Mouse (Mus musculus) brain, embryonic 14.5 days (tissue): ENCODE results near the gene Gm49630. TPM values are rescaled to one million over a fixed set of nuclear protein-coding genes. Genes with fewer than 3 reads are reported as not detected.
"Not testable (repeated sequence)": the region's sequence is repeated elsewhere in the genome, so short reads cannot be mapped to it uniquely, and the experiment has no call there.

ENCODE experiments used
- DNase-seq: peaks from one replicate; pipeline ENCODE4 v3.0.0-alpha.2; 2011; ENCODE audit warnings: low read depth
- CTCF ChIP-seq: fragments of 200-500 bp; IDR thresholded peaks from 2 replicates; pipeline ENCODE4 v1.5.1; 2012; ENCODE audit warnings: inconsistent platforms, mild to moderate bottlenecking, moderate library complexity, borderline replicate concordance; ENCODE audit not compliant: insufficient read depth, insufficient read length; ENCODE audit errors: extremely low read depth
- polyA plus RNA-seq: library from polyadenylated mRNA; depleted of rRNA; stranded (reverse); fragments of >200 nt; gene quantifications from 2 replicates; pipeline ENCODE4 v1.2.3, GENCODE M21; 2012; rRNA removed

The Gm49630 gene
- polyA plus RNA-seq = not detected in 2 replicates

DNA sequence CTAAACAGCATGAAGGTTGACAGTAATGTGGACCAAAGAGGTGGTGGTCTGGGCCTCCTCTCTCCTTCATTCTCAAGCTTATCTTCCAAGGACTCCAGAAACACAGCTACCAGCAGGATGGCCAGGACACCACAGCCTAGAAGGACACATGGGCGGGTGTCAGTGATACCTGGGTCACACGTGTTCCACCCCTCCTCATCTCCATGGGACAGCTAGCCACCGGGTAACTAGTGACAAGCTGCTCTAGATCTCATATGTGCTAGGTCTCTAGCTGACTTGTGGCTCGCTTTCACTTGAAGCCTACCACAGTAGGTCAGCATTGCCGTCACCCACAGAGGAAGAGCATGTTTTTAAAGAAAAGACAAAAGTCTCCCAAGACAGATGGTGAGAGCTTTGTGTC is at the start of gene Gm49630:
Gene Gm49630 (minus strand): TSS at position 101 of the 400 bp plus-strand sequence.
- not testable (repeated sequence) for DNase-seq

DNA sequence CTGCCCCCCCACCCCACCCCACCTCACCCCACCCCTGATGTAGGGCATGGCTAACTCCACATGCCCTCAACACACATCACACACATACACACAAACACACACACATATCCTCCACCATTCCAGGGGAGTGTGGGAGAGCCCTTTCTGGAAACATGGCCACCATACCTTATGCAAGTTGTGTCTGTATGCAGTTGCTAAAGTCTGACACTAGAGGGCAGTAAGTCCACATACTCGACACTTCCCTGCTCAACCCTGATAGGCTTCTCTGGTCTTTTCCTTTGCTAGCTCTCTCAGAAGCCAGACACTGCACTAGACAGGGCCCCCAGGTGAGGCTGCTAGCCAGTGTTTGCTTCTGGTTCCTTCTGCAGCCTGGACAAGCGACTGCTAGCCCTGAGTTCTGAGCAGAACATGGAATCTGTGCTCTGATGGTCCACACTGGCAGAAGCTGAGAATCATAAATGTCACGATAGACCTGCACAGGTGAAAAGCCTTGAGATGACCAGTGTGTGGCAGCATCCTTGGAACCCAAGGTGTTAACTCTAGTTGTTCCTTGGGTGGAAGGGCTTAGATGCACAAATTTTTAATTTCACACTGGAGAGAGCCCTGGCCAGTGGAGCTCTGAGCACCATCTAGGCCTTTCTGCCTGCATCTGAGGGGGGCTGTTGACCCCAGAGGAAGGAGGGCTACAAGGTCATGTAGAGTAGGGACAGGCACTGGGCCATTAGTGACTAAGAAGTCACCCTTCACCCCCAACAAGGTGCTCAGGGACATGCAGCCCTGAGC is 48.6 kb upstream of the Gm49630 start:
- TF ChIP-seq CTCF = peak; percentile 45; the same call in 1 of the 2 replicates
- peak; percentile 22 for DNase-seq

DNA sequence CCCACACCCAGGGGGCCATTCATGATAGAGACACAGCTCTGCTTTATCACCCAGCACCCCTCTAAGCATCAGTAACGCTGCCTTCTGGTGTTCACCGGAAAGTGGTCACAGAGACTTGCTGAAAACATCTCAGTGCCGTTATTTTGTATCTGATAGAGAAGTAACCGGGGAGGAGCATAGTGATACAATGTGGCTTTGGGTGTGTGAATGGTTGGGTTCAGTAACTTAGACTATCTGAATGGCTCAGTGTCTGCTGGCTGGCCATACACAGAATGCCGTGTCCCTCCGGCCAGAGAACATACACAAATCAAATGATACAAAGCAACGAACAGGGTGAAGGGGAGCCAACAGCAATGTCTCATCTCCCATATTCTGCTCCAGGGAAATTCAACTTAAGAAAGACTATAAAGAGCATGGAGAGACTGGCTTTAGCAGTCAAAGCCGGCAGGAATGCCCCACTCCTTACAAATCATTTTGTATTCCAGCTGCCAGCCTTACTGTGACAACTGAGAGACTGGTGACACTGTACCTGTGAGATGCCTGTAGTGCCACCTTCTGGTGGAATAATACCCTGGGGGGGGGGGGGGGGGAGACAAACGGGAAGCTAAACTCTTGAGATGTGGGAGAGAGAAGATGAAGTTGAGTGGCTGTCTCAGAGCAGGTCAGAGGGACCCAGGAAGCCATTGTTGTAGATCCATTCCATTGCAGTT is 43.0 kb upstream of the Gm49630 start:
- not testable (repeated sequence) for DNase-seq

DNA sequence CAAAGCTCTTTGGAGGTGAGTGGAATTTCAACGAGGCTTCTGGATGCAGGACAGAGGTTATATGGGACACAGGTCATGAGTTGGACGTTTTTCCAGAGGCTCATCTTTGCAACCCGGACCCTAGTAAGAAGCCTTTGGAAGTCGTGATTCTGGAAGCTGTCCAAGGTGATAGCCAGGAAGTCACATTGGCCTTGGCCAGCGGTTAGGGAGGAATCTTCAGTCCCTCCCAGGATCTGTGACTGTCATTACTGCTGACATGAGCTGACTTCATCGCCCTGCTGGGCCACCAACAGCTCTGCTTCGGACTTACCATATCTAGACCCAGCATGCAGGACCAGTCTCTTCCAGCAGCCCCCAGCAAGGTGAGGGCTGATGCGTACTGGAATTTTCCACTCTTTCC is 41.6 kb upstream of the Gm49630 start:
- DNase-seq = not testable (repeated sequence)

DNA sequence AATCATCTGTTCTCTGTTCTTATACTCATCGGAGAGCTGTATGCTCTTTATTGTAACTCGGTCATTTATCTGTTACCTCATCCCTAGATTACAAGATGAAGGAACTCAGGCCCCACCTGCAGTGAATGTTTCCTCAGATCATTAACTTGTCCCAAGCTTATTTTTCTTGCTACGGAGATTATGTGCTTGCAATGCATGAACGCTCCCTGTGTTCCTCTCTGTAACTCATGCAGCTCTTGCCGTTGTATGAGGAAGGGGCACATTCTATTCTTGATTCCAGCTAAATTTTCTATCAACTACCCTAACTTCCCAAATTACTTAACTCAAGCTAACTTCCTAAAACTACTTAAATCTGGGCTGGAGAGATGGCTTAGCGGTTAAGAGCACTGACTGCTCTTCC is 28.0 kb upstream of the Gm49630 start:
- not testable (repeated sequence) for DNase-seq

DNA sequence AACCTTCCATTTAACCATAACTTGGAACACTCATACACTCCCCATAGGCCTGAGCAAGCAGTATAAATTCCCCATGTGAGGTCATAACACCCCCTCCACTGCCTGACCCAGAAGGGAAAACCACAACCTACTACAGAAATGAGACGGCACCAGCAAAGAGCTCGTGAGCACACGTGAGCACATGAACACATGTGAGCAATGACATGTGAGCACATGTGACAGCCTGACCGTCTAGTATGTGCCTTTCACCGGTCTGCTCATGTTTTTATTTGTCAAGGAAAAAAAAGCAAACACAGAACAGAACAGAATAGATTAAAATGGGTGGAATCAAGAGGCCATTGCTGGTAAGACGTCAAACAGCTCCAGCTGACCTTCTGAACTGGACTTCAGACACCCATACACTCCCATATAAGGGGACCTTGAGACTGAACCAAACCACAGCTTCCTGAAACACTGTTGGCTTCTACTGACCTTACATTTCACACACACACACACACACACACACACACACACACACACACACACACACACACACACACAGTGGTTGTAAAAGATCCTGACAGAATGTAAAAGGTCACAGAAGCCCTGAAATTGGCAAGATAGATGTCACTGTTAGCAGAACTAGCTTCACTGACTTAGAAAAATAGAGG is 26.5 kb upstream of the Gm49630 start:
- DNase-seq = not testable (repeated sequence)

DNA sequence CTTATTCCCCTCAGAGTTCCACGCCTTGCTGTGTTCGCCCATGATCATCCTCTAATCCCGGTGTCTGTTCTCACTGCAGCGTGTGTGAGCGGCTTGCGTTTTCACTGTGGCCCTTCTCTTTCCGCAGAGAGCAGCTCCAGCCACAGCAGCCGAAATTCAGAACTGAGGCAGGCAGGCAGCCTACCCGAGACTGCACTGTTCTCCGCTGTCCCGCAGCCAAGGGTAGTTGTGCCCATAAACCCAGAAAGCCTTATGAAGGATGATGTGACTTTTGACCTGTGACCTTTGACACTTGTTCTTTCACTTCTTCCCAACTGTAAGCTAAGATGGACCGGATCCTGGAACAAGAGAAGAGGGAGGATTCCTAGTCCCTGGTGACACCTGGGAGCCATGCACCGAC is 25.3 kb upstream of the Gm49630 start:
- not testable (repeated sequence) for DNase-seq

DNA sequence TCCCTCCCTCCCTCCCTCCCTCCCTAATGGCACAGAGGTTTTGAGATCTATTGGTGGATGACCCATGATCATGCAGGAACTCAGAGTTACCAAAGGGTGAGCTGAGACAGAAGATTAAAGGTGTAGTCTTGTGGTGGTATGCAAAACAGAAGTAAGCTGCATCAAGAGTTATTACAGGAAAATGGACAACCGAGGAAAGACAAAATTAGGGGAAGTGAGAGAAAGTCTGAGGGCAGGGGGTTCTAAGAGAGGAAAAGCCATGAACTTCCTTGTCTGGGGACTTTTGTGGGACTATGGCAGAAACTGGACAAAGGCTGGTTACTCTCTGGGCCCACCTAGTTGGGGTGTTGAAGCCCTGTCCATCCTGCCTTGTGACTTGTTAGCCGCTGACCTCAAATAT is 24.5 kb upstream of the Gm49630 start:
- not testable (repeated sequence) for DNase-seq

DNA sequence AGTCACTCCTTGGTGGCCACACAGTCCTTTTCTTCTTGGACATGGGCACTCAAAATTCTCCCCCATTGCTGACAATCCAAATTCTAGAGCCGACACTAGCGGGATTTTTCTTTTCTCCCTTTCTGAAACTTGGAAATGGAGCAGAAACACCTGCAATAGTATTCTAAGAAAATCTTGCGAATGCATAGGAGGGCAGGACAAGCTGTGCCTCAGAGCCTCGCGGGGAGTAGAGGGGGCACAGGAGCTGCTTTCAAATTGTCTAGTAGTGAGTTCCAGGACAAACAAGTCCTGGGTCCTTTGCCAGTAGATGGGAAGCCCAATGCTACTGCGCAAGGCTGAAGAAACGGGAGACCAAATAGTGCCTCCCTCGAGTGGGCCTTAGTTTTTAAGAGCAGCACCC is 23.9 kb upstream of the Gm49630 start:
- DNase-seq = not testable (repeated sequence)

DNA sequence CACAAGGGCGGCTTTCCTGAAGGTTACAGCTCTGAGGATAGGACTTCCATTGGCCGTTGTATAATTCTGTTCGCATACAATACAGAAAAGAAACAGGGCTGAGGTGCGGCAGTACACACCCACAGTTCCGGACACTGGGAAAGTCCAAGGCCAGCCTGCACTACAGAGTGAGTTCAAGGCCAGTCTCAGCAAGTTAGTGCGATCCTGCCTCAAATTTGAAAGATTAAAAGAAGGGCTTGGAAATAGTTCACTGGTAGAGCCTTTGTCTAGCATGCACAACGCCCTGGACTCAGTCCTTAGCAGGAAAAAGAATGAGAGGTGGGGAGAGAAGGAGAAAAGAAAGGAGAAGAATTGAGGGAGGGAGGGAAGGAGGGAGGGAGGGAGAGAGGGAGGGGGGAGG is 23.3 kb upstream of the Gm49630 start:
- not testable (repeated sequence) for DNase-seq

DNA sequence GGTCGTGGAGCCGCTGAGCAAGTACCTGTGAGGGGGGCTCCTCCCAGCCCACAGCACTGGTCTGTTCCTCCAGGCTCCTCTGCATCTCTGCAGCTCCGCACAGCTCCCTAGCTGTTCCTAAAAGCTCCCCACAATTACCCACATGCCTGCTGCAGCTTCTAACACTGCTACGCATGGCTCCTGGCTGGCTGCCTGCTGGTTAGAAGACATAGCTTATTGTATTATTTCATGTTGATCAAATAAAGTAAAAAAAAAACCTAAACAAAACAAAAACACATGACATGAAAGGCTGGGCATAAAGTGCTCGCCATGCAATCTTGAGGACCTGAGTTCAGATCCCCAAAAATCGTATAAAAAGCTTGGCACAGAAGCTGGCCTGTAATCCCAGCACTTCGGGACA is 18.1 kb upstream of the Gm49630 start:
- DNase-seq = peak; percentile 49

DNA sequence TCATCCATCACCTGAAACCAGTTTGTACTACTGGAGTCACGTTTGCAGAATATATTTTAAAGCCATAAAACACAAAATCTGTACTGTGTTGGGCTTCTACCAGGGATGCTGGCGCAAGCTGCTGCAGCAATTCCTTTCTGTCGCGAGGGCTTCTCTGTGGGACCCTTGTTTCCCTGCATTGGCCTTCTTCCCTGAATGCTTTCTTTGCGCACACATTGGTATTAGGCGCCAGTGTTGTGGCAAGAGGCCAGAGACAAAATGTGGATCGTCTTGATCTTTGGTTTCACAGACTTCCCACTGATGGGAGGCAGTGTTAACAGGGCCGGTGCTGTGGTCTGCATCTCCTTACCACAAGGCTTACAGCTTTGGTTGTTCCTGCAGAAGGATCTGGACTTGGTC is 17.2 kb upstream of the Gm49630 start:
- DNase-seq = peak; percentile 39

DNA sequence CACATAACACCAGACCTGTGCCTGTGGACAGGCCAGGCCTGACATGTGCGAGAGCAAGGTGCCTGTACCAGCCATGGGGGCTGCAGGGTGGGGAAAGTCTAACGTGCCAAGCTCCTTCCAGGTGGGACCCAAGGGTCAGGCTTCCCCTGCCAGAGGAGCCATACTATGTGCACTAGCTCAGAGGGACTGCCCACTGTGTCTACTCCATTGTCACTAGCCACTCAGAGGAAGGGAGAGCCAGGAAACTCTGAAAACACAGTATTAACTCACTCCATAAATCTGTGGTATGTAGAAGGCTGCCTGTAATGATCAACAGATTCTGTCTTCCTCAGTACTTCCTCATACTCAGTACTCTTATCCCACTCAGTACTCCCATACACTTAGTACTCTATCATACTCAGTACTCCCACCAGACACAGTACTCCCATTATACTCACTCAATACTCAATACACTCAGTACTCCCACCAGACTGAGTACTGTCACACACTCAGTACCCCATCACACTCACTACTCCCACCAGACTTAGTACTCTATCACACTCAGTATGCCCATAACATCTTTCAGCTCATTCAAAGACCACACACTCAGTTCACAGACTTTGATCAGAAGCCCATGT is 16.7 kb upstream of the Gm49630 start:
- not testable (repeated sequence) for DNase-seq

DNA sequence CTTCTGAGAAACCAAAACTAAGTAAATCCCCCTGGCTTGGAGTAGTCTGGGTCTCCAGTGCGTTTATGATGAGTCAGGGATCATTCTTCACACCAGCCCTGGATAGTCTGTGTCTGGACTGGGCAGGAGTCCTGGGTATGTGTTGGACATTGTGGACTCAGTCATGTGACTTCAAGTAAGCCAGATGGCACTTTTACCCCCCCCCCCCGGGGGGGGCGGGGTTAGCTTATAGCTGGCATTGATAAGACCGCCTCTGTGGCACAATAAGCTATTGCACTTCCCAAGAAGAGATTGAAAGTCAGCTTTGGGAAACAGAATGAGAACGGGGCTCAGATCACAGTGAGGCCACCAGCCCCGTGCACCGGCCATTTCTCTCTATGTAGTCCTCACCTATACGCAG is 14.2 kb upstream of the Gm49630 start:
- DNase-seq = peak; percentile 21

DNA sequence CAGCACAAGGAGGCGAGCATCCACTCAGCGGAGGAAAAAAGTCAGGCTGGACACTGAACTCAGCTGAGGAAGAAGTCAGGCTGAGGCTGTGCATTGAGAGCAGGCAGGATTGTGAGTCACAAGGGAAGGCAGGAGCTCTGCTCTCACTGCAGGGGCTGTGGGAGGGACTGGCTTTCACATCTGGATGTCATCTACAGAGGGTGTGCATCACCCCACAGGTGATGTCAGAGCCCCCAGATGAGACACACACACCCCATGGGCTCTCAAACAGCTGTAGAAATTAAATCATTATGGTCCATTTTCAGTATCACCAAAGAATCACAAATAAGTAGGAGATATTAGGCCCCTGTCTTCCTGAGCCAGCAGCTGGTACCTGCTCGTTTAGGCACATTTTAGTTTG is 13.6 kb upstream of the Gm49630 start, which contains the start of gene Unc93a2:
Gene Unc93a2 (minus strand): TSS at position 101 of the 400 bp plus-strand sequence.
- not testable (repeated sequence) for DNase-seq

DNA sequence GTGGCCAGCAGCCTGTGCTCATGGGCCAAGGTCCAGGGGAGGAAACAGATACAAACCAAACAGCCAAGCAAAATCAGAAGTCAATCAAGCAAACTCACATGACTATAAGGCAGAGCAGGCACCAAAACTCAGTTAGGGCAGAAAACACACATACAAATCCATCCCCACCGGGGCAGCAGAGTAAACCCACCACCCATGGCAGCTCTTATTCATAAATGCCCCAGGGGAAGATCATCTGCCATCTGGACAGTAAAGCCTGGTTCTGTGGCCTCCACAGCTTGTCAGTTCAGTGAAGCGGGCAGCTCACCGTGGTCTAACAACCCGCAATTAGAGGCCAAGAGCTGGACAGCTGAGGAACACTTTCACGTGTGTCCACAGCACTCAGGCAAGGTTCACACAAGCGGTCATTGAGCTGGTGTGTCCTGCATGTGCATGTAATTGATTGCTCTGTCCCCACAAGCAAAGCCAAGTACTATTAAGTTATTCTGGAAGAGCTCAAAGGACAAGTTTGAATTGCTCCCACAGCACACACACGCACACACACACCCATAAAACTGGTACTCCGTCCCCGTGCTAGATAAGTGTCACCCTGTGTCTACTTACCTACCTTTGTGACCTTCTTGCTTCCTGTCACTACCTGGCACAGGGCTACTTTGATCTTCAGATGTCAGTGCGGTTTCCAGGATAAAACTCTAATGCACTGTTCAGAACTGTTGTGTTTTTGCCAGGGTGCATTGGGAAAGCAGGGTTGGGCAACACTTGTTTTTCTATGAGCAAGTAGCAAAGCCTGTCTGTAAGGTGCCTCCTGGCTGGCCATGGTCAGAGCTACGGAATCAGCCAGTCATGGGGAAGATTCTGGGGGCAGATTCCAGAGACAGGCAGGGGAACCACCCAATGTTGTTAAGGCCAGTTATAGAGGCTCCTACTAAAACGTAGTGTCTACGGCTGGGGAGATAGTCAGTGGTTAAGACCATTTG is 11.7 kb upstream of the Gm49630 start:
- DNase-seq = not testable (repeated sequence)

DNA sequence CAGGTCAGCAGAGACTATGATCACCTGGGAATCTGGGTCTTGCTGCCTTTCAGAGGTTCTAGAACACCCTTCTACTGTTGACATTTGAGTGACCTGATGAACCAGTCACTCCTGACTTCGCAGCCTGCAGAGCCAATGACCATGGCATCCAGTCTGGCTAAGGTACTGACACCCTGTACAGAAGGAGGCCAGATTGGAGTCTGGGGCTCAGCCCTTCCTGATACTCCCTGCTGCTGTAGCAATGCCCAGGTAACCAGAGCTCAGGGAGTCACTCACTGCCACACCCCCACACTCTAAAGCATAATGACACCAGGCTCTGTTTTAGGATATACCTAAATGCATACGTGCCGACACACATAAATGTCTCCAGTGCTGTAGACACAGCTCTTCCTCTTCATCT is 10.9 kb upstream of the Gm49630 start:
- DNase-seq = not testable (repeated sequence)

DNA sequence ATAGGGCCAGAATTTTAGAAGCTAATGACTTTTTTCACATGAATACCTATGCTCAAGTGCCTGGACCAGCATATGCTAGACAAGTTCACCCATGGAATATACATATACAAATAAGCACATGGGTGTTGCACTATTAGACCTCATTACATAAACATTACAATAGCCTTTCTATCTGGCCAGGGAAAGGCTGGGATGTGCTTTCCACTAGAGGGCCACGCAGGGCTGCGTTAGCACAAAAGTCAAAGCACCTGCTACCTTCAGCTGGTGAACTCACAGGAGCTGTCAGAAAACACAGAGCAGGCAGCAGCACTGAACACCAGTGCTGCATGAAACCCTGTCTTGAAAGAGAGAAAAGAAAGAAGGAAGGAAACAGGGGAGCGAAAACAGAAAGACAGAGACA is 6.1 kb upstream of the Gm49630 start:
- DNase-seq = not testable (repeated sequence)

DNA sequence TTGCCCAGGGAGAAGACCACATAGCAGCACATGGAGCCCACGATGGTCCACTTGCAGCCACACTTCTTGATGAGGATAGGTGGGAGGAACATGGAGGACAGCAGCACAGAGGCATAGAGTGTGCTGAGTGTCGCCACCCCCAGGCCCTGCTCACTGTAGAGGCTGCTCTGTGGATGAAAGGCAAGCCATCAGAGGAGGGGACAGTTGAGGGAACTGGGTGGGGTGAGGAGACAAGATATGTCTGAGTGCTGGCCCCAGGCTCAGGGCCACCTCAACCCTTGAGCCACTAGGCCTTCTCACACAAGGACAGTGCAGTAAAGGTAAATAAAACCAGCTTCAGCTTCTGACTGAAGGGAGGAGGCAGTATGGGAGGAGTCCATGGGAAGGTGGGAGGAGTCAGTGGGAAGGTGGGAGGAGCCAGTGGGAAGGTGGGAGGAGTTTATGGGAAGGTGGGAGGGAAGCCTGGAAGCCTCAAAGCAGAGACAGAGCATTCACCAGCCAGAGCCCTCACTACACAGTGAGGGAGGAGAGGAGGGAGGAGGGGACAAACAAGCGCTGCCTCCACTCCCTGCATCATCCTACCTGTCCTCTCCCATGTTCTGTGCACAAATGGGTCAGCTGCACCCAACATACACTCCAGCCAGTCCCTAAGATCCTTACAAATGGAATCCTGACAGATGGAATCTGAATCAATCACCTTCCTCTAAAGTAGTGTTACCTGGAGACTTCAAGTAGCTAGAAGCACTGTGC is 5.3 kb upstream of the Gm49630 start:
- DNase-seq = not testable (repeated sequence)
